Mouse (Mus musculus) embryonic facial prominence, embryonic 13.5 days (tissue): ENCODE results near the gene Phb2. TPM values are rescaled to one million over a fixed set of nuclear protein-coding genes. Genes with fewer than 3 reads are reported as not detected.

Experiments used
- ATAC-seq: fragments of 200-750 bp; cut with Nextera tagmentation; 2 replicates; pipeline ENCODE4 v1.8.0; 2017; ENCODE audit warnings: low read depth; ENCODE audit not compliant: insufficient number of reproducible peaks, insufficient read depth, low FRiP score, low TSS enrichment
- H3K27ac ChIP-seq: fragments of 300-500 bp; sonication (generic); 2 replicates; pipeline ENCODE4 v1.5.1; 2015; ENCODE audit warnings: moderate library complexity, mild to moderate bottlenecking, inconsistent platforms
- H3K27me3 ChIP-seq: fragments of 300-500 bp; sonication (generic); 2 replicates; pipeline ENCODE4 v1.6.1; 2015; ENCODE audit warnings: mild to moderate bottlenecking, inconsistent platforms
- H3K36me3 ChIP-seq: fragments of 300-500 bp; sonication (generic); 2 replicates; pipeline ENCODE4 v1.6.1; 2015; ENCODE audit warnings: mild to moderate bottlenecking, inconsistent platforms
- H3K4me1 ChIP-seq: fragments of 300-500 bp; sonication (generic); 2 replicates; pipeline ENCODE4 v1.6.1; 2015; ENCODE audit warnings: inconsistent platforms
- H3K4me2 ChIP-seq: fragments of 300-500 bp; sonication (generic); 2 replicates; pipeline ENCODE4 v1.6.1; 2015; ENCODE audit warnings: moderate library complexity, mild to moderate bottlenecking, inconsistent platforms
- H3K4me3 ChIP-seq: fragments of 300-500 bp; sonication (generic); 2 replicates; pipeline ENCODE4 v1.5.1; 2015; ENCODE audit warnings: mild to moderate bottlenecking, inconsistent platforms
- H3K9ac ChIP-seq: fragments of 300-500 bp; sonication (generic); 2 replicates; pipeline ENCODE4 v1.6.1; 2015; ENCODE audit warnings: mild to moderate bottlenecking, inconsistent platforms
- H3K9me3 ChIP-seq: fragments of 300-500 bp; sonication (generic); 2 replicates; pipeline ENCODE4 v1.6.1; 2016; ENCODE audit warnings: inconsistent platforms
- WGBS: fragments of 180-500 bp; shearing (Covaris S2); methylation state at CpG from one replicate; pipeline ENCODE4 v1.1.7; 2015; ENCODE audit warnings: mixed read lengths; 5-methylcytosine and 5-hydroxymethylcytosine counted together
- polyA plus RNA-seq: library from polyadenylated mRNA; unstranded; fragments of >200 nt; fragmentation: Nextera tagmentation; extraction: Ambion mirVana; gene quantifications from 2 replicates; pipeline ENCODE4 v1.2.1, GENCODE M21; 2015

The Phb2 gene
- polyA plus RNA-seq, 1 experiment from 2014 or later: 351 TPM

GRCm38 (mm10) chr6:124729850-124730705 lies 17.9 kb downstream of the Phb2 start:
- no peak for ATAC-seq
- 79% methylated on average over 8 of the region's 8 CpGs for WGBS

DNA sequence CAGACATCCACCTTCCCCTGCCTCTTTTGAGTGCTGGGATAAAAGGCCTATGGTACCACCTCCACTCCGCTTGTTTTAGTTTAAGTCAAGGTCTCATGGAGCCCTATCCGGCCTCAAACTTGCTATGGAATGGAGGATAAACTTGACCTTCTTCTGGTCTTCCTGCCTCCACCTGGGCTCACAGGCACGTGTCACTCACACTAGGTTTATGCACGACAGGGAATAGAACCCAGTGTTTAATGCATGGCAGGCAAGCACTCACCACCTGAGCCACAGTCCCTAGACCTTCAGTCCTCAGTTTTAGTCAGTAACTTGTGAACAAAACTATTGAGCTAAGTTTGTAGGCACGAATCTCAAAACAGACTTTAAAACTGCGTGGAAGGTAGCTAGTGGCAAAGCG lies 18.9 kb downstream of the Phb2 start:
- no peaks in the 10 kb centered on the region for H3K9me3 ChIP-seq
- no peak overlapping the region for H3K9ac ChIP-seq
- peaks cover 9% of the 10 kb centered on the region for H3K4me1 ChIP-seq
- no peak overlapping the region for H3K27ac ChIP-seq
- no peak for ATAC-seq
- WGBS: 86% methylated on average over 7 of the region's 7 CpGs
- no peak overlapping the region for H3K4me2 ChIP-seq
- H3K4me3 ChIP-seq: no peak overlapping the region
- no peaks in the 10 kb centered on the region for H3K27me3 ChIP-seq
- no peaks in the 10 kb centered on the region for H3K36me3 ChIP-seq

More at GRCm38 (mm10) chr6:124729850-124730705, 17.9 kb downstream of the Phb2 start:
- Histone ChIP-seq H3K9ac (no peak overlapping the region), H3K27me3 (no peaks in the 10 kb centered on the region), H3K9me3 (no peaks in the 10 kb centered on the region), H3K27ac (no peak overlapping the region), H3K4me2 (no peak overlapping the region), H3K4me1 (peaks cover 9% of the 10 kb centered on the region), H3K4me3 (no peak overlapping the region), H3K36me3 (no peaks in the 10 kb centered on the region)

- ATAC-seq: no peak
- H3K4me3 ChIP-seq: no peak overlapping the region
- peaks cover 9% of the 10 kb centered on the region for H3K4me1 ChIP-seq
- no peaks in the 10 kb centered on the region for H3K36me3 ChIP-seq
- H3K27me3 ChIP-seq: no peaks in the 10 kb centered on the region
- no peak overlapping the region for H3K27ac ChIP-seq
- no peaks in the 10 kb centered on the region for H3K9me3 ChIP-seq
- H3K4me2 ChIP-seq: no peak overlapping the region; the same call in 1 of the 2 replicates
- 51% methylated on average over 19 of the region's 19 CpGs for WGBS
- H3K9ac ChIP-seq: peak overlapping the region; percentile 59; the same call in 1 of the 2 replicates
Measured at GRCm38 (mm10) chr6:124732476-124733370, 20.6 kb downstream of the Phb2 start.

GRCm38 (mm10) chr6:124734417-124734816 lies 22.3 kb downstream of the Phb2 start:
- Histone ChIP-seq H3K9me3 (no peaks in the 10 kb centered on the region), H3K4me1 (peaks cover 22% of the 10 kb centered on the region), H3K4me2 (no peak overlapping the region), H3K27me3 (no peaks in the 10 kb centered on the region), H3K4me3 (no peak overlapping the region), H3K27ac (no peak overlapping the region), H3K36me3 (peaks cover 9% of the 10 kb centered on the region), H3K9ac (no peak overlapping the region)
- no peak for ATAC-seq
- WGBS: 86% methylated on average over 3 of the region's 3 CpGs

DNA sequence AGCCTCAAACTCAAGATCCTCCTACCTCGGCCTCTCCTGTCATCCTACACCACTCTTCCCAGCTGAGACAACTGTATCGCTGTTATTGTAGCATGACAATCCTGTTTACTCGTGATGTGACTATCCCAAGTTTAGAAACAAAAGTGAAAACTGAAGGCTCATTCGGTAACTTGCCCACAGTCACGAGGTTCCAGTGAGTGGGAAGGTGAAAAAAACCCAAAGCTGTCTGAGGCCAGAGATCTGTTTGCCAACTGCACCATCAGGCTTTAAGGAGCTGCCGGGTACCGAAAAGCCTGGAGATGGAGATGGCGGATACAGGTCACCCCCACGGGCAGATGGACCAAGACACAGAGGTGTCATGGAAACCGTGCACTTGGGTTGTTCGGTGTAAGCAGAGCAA lies 24.9 kb downstream of the Phb2 start:
- Histone ChIP-seq H3K4me1 (peaks cover 36% of the 10 kb centered on the region), H3K9me3 (no peaks in the 10 kb centered on the region), H3K36me3 (peaks cover 9% of the 10 kb centered on the region), H3K4me2 (no peak overlapping the region), H3K27ac (no peak overlapping the region), H3K9ac (no peak overlapping the region), H3K4me3 (no peak overlapping the region), H3K27me3 (no peaks in the 10 kb centered on the region)
- 86% methylated on average over 11 of the region's 11 CpGs for WGBS
- no peak for ATAC-seq

- peak; percentile 27; the same call in 1 of the 2 replicates for ATAC-seq
- no peaks in the 10 kb centered on the region for H3K9me3 ChIP-seq
- peak within 1 kb of the TSS; percentile 78 for H3K4me2 ChIP-seq
- no peaks in the 10 kb centered on the region for H3K27me3 ChIP-seq
- H3K27ac ChIP-seq: peak within 1 kb of the TSS; percentile 55
- H3K4me3 ChIP-seq: no peak within 1 kb of the TSS
- peaks cover 28% of the 10 kb centered on the region for H3K4me1 ChIP-seq
- peaks cover 20% of the 10 kb centered on the region for H3K36me3 ChIP-seq
- WGBS: 22% methylated on average over 15 of the region's 15 CpGs
- H3K9ac ChIP-seq: peak within 1 kb of the TSS; percentile 51; the same call in 1 of the 2 replicates
Measured at GRCm38 (mm10) chr6:124738511-124739023, 26.4 kb downstream of the Phb2 start, which contains the start of gene Ptpn6. Gene Ptpn6, minus strand, starts transcription at chr6:124738714.

DNA sequence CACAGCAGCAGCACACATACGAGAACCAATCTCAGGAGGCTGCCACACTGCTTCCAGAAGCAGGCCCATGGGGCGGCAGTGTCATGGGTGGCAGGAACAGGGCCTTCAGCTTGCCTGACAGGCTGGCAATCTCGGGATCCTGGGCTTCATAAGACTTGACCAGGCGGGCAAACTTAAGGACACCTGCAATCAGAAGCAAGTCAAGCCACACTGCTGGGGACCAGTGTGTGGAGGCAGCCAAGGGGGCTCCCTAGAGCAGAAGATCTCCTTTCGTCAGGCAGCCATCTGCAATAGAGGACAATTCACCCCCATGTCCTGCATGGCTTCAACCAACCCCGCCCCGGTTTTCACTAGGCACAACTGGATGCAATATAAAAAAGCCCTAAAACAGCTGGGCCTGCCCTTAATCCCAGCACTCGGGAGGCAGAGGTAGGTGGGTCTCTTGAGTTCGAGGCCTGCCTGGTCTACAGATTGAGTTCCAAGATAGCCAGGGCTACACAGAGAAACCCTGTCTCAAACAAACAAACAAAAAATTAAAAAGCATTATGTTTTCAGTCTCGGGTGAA lies 27.2 kb downstream of the Phb2 start:
- no peak overlapping the region for H3K4me3 ChIP-seq

DNA sequence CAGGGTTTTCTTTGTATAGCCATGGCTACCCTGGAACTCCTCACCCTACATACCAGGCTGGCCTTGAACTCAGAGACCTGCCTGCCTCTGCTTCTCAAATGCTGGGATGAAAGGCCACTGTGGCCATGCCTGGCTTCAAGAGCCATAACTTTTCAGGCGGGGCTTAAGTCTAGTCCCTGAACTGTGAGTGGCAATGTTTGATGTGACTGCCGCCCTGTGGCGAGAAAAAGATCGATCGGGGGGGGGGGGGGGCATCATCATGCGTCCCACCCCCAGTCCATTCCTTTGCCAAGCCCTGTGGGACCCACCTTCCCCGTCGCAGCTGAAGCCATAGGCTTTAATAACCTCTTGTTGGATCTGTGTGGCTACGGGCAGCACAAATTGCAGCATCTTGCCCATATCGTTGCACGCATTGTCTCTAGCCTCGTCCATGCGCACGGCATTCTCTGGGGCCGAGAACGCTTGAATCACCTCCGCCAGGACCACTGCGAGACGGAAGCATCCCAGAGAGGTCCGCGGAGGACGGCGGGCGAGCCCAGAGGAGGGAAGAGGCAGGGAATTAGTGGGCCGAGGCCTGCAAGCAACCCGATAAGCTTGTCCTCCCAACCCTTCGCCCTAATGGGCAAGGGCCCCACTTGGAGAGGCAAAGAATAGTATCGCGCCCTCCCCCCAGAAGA lies 28.2 kb downstream of the Phb2 start:
- H3K4me1 ChIP-seq: peaks cover 37% of the 10 kb centered on the region
- H3K27me3 ChIP-seq: no peaks in the 10 kb centered on the region
- WGBS: under 1% methylated on average over 29 of the region's 29 CpGs
- ATAC-seq: peak; percentile 8; the same call in 1 of the 2 replicates
- H3K4me3 ChIP-seq: peak overlapping the region; percentile 65
- H3K4me2 ChIP-seq: peak overlapping the region; percentile 78
- peak overlapping the region; percentile 99 for H3K27ac ChIP-seq
- H3K9me3 ChIP-seq: no peaks in the 10 kb centered on the region
- peaks cover 36% of the 10 kb centered on the region for H3K36me3 ChIP-seq
- H3K9ac ChIP-seq: peak overlapping the region; percentile 92

More for the DNA sequence above, 27.2 kb downstream of the Phb2 start:
- Histone ChIP-seq H3K9ac (peak overlapping the region; percentile 51; the same call in 1 of the 2 replicates), H3K36me3 (peaks cover 27% of the 10 kb centered on the region), H3K4me2 (peak overlapping the region; percentile 78; the same call in 1 of the 2 replicates), H3K27me3 (no peaks in the 10 kb centered on the region), H3K27ac (peak overlapping the region; percentile 55; the same call in 1 of the 2 replicates), H3K9me3 (no peaks in the 10 kb centered on the region), H3K4me1 (peaks cover 28% of the 10 kb centered on the region)
- ATAC-seq: no peak
- WGBS: 83% methylated on average over 10 of the region's 10 CpGs

DNA sequence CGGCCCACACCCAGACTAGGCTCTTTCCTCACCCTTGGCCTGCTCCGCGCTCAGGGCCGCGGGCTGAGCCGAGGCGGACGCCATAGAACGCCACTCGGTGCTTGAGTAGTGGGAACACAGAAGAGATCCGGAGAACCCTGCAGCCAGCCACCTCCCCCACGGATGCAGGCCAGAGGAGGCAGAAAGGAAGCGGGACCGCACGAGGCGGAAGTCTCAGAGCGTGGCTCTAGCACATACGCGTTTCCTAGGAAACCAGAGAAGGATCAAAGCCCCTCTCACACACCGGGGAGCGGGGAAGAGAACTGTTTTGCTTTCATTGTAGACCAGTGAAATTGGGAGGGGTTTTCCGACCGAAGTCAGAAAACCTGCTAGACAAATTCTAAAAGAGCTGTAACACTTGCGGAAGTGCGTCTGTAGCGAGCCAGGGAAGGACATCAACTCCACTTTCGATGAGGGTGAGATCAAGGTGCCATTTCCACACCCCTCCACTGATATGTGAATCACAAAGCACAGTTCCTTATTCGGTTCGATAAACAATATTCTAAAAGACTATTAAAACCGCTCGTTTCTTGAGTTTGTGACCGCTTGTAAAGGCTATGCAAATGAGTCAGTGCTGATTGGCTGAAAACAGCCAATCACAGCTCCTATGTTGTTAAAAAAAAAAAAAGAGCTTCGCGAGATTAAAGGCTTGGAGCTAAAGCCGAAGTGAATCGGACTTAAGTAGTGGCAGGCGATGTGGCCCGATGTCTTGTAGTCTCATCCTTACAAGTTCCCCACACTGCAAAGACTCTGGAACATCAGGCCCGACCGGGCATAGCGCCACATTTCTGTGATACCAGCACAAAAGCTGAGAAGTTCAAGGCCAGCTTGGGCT lies 29.0 kb downstream of the Phb2 start, which contains the start of gene Grcc10:
Gene Grcc10, minus strand, starts transcription at position 487 of the 874 bp plus-strand sequence.
- Histone ChIP-seq H3K9ac (peak within 1 kb of the TSS; percentile 92), H3K9me3 (no peaks in the 10 kb centered on the region), H3K4me1 (peaks cover 41% of the 10 kb centered on the region), H3K27me3 (no peaks in the 10 kb centered on the region), H3K27ac (peak within 1 kb of the TSS; percentile 99), H3K4me3 (peak within 1 kb of the TSS; percentile 65), H3K36me3 (peaks cover 36% of the 10 kb centered on the region), H3K4me2 (peak within 1 kb of the TSS; percentile 78)
- WGBS: under 1% methylated on average over 41 of the region's 41 CpGs
- ATAC-seq: peak; percentile 71

DNA sequence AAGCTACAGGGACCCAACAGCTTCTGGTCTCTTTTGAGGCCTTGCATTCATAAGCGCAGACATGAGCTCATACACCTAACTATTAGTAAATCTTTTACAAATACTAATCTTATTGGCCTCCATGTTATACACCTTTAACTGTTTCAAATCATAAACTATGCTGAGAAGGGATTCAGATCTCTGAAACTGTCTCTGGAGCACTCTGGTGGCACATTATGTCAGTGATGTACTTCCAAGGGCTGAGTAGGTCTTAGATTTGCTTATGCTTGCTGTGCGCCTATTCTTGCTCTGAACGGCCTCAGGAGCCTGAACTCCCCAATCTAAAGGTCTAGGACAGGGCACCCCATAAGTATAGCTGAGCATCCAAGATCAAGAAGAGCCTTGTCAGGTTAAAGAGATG lies 29.7 kb downstream of the Phb2 start:
- Histone ChIP-seq H3K27ac (peak overlapping the region; percentile 99), H3K4me2 (peak overlapping the region; percentile 78), H3K4me3 (peak overlapping the region; percentile 65), H3K27me3 (no peaks in the 10 kb centered on the region), H3K9me3 (no peaks in the 10 kb centered on the region), H3K36me3 (peaks cover 42% of the 10 kb centered on the region), H3K9ac (peak overlapping the region; percentile 92), H3K4me1 (peaks cover 48% of the 10 kb centered on the region)
- 69% methylated on average over 3 of the region's 3 CpGs for WGBS
- no peak for ATAC-seq
